Mouse (Mus musculus) layer of hippocampus, postnatal 36 days (tissue): ENCODE results near the gene Clec4n. TPM values are rescaled to one million over a fixed set of nuclear protein-coding genes. Genes with fewer than 3 reads are reported as not detected.
"Not testable (repeated sequence)": the region's sequence is repeated elsewhere in the genome, so short reads cannot be mapped to it uniquely, and the experiment has no call there.

Experiments used
- DNase-seq, 2 experiments: peaks; one replicate each; pipeline ENCODE4 v3.0.0; 2022
- total RNA-seq, 2 experiments: library from RNA; stranded (reverse); gene quantifications; 2 replicates each; pipeline ENCODE4 v1.2.3; 2021

The Clec4n gene
- total RNA-seq: not detected

- DNase-seq: no peak
These were observed at the start of gene Clec4n for GRCm38 (mm10) chr6:123229644-123230043. TSS of gene Clec4n (plus strand) at chr6:123229843.

- peak in 1 of 2 experiments; percentile 0 for DNase-seq
These were observed 44.8 kb upstream of the Clec4n start for GRCm38 (mm10) chr6:123184862-123185261.

- DNase-seq: no peak
These were observed 22.2 kb upstream of the Clec4n start for GRCm38 (mm10) chr6:123207187-123208076.

- not testable (repeated sequence) for DNase-seq
These were observed 21.6 kb upstream of the Clec4n start for GRCm38 (mm10) chr6:123208077-123208439.

GRCm38 (mm10) chr6:123211726-123212125 is 17.9 kb upstream of the Clec4n start:
- DNase-seq: no peak

- DNase-seq: no peak
These were observed 2.0 kb upstream of the Clec4n start for GRCm38 (mm10) chr6:123227519-123228166.

GRCm38 (mm10) chr6:123231149-123231548 is 1.5 kb downstream of the Clec4n start:
- DNase-seq: no peak

GRCm38 (mm10) chr6:123237582-123237981 is 7.9 kb downstream of the Clec4n start:
- DNase-seq: no peak

GRCm38 (mm10) chr6:123244201-123244600 is 14.6 kb downstream of the Clec4n start:
- no peak for DNase-seq

GRCm38 (mm10) chr6:123248862-123249261 is 19.2 kb downstream of the Clec4n start:
- not testable (repeated sequence) for DNase-seq

- DNase-seq: no peak
These were observed 23.1 kb downstream of the Clec4n start for GRCm38 (mm10) chr6:123252735-123253134.

GRCm38 (mm10) chr6:123258946-123259345 is 29.3 kb downstream of the Clec4n start:
- no peak for DNase-seq

GRCm38 (mm10) chr6:123259889-123260603 is 30.4 kb downstream of the Clec4n start:
- no peak for DNase-seq

GRCm38 (mm10) chr6:123260868-123261267 is 31.2 kb downstream of the Clec4n start:
- DNase-seq: no peak

GRCm38 (mm10) chr6:123261555-123262161 is 32.0 kb downstream of the Clec4n start, which contains the start of gene Clec4d:
TSS of gene Clec4d (plus strand) at chr6:123262111.
- no peak for DNase-seq

- no peak for DNase-seq
These were observed 34.6 kb downstream of the Clec4n start for GRCm38 (mm10) chr6:123264194-123264593.

- no peak for DNase-seq
These were observed 36.2 kb downstream of the Clec4n start for GRCm38 (mm10) chr6:123265809-123266208.

- DNase-seq: no peak
These were observed 37.3 kb downstream of the Clec4n start for GRCm38 (mm10) chr6:123266945-123267344.

- DNase-seq: peak in 1 of 2 experiments; percentile 5
These were observed 49.8 kb downstream of the Clec4n start for GRCm38 (mm10) chr6:123279443-123279842.

- no peak for DNase-seq
These were observed 56.7 kb downstream of the Clec4n start for GRCm38 (mm10) chr6:123286311-123286710.

- no peak for DNase-seq
These were observed 59.3 kb downstream of the Clec4n start for GRCm38 (mm10) chr6:123288931-123289330.

- no peak for DNase-seq
These were observed 60.1 kb downstream of the Clec4n start, which contains the start of gene Clec4e for GRCm38 (mm10) chr6:123289753-123290152. TSS of gene Clec4e (minus strand) at chr6:123289870.
